Mouse (Mus musculus) heart, embryonic 12.5 days (tissue): Measurements from ENCODE around the gene Gnb3. TPM values are rescaled to one million over a fixed set of nuclear protein-coding genes. Genes with fewer than 3 reads are reported as not detected.
"Not testable (repeated sequence)": the region's sequence is repeated elsewhere in the genome, so short reads cannot be mapped to it uniquely, and the experiment has no call there.

Source experiments
- ATAC-seq: fragments of 200-750 bp; cut with Nextera tagmentation; 2 replicates; pipeline ENCODE4 v1.8.0; 2017; ENCODE audit warnings: moderate TSS enrichment, moderate library complexity; ENCODE audit not compliant: insufficient number of reproducible peaks, low FRiP score
- H3K27ac ChIP-seq: fragments of 300-500 bp; sonication (generic); 2 replicates; pipeline ENCODE4 v1.5.1; 2016; ENCODE audit warnings: mild to moderate bottlenecking, moderate library complexity; ENCODE audit not compliant: poor library complexity, severe bottlenecking
- H3K27me3 ChIP-seq: fragments of 300-500 bp; sonication (generic); replicated peaks from 2 replicates; pipeline ENCODE4 v1.6.1; 2016; ENCODE audit warnings: mild to moderate bottlenecking, moderate library complexity
- H3K36me3 ChIP-seq: fragments of 300-500 bp; sonication (generic); 2 replicates; pipeline ENCODE4 v1.6.1; 2016; ENCODE audit warnings: mild to moderate bottlenecking, moderate library complexity
- H3K4me1 ChIP-seq: fragments of 300-500 bp; sonication (generic); replicated peaks from 2 replicates; pipeline ENCODE4 v1.6.1; 2016; ENCODE audit warnings: mild to moderate bottlenecking
- H3K4me2 ChIP-seq: fragments of 300-500 bp; sonication (generic); 2 replicates; pipeline ENCODE4 v1.6.1; 2016; ENCODE audit warnings: mild to moderate bottlenecking, moderate library complexity
- H3K4me3 ChIP-seq: fragments of 300-500 bp; sonication (generic); 2 replicates; pipeline ENCODE4 v1.5.1; 2016; ENCODE audit warnings: mild to moderate bottlenecking
- H3K9ac ChIP-seq: fragments of 300-500 bp; sonication (generic); 2 replicates; pipeline ENCODE4 v1.6.1; 2016; ENCODE audit warnings: mild to moderate bottlenecking, moderate library complexity
- H3K9me3 ChIP-seq: fragments of 300-500 bp; sonication (generic); replicated peaks from 2 replicates; pipeline ENCODE4 v1.6.1; 2016; ENCODE audit warnings: mild to moderate bottlenecking, moderate library complexity
- WGBS: fragments of 180-500 bp; shearing (Covaris S2); methylation state at CpG from one replicate; pipeline ENCODE4 v1.1.7; 2016; 5-methylcytosine and 5-hydroxymethylcytosine counted together
- polyA plus RNA-seq: library from polyadenylated mRNA; unstranded; fragments of >200 nt; fragmentation: Nextera tagmentation; extraction: Ambion mirVana; gene quantifications from 2 replicates; pipeline ENCODE4 v1.2.1, GENCODE M21; 2016

Gnb3 gene
- polyA plus RNA-seq, 1 experiment from 2014 or later: 7.8 TPM

GRCm38 (mm10) chr6:124814448-124814847 is 25.6 kb downstream of the Gnb3 start:
- peak overlapping the region; percentile 80 for H3K4me2 ChIP-seq
- peaks cover 44% of the 10 kb centered on the region for H3K4me1 ChIP-seq
- no peaks in the 10 kb centered on the region for H3K9me3 ChIP-seq
- peak overlapping the region; percentile 88 for H3K4me3 ChIP-seq
- 34% methylated on average over 8 of the region's 8 CpGs for whole genome bisulfite sequencing
- peak; percentile 18 for ATAC-seq
- H3K27me3 ChIP-seq: no peaks in the 10 kb centered on the region
- peaks cover 75% of the 10 kb centered on the region for H3K36me3 ChIP-seq
- H3K27ac ChIP-seq: 0 out of 2 replicates have a peak overlapping the region, but pooled peaks have one; percentile 99
- peak overlapping the region; percentile 44; the same call in 1 of the 2 replicates for H3K9ac ChIP-seq

- peak within 1 kb of the TSS; percentile 99 for H3K27ac ChIP-seq
- peaks cover 44% of the 10 kb centered on the region for H3K4me1 ChIP-seq
- peak within 1 kb of the TSS; percentile 88 for H3K4me3 ChIP-seq
- 0% methylated on average over 22 of the region's 22 CpGs for WGBS
- H3K36me3 ChIP-seq: peaks cover 69% of the 10 kb centered on the region
- ATAC-seq: peak; percentile 89
- H3K4me2 ChIP-seq: peak within 1 kb of the TSS; percentile 80
- H3K9me3 ChIP-seq: no peaks in the 10 kb centered on the region
- no peaks in the 10 kb centered on the region for H3K27me3 ChIP-seq
- H3K9ac ChIP-seq: peak within 1 kb of the TSS; percentile 97
These were observed 26.1 kb downstream of the Gnb3 start, which contains the start of gene Tpi1 for GRCm38 (mm10) chr6:124813933-124814332. Gene Tpi1, minus strand, starts transcription at chr6:124814296.

- peak overlapping the region; percentile 88 for H3K4me3 ChIP-seq
- no peaks in the 10 kb centered on the region for H3K27me3 ChIP-seq
- H3K27ac ChIP-seq: peak overlapping the region; percentile 99
- peak overlapping the region; percentile 97 for H3K9ac ChIP-seq
- H3K36me3 ChIP-seq: peaks cover 65% of the 10 kb centered on the region
- H3K9me3 ChIP-seq: no peaks in the 10 kb centered on the region
- H3K4me1 ChIP-seq: peaks cover 44% of the 10 kb centered on the region
- WGBS: under 1% methylated on average over 18 of the region's 18 CpGs
- peak; percentile 69 for ATAC-seq
- H3K4me2 ChIP-seq: peak overlapping the region; percentile 80
These were observed 26.6 kb downstream of the Gnb3 start for GRCm38 (mm10) chr6:124813496-124813895.

GRCm38 (mm10) chr6:124812848-124813247 is 27.2 kb downstream of the Gnb3 start:
- H3K36me3 ChIP-seq: peaks cover 59% of the 10 kb centered on the region
- H3K4me1 ChIP-seq: peaks cover 51% of the 10 kb centered on the region
- no peaks in the 10 kb centered on the region for H3K9me3 ChIP-seq
- 21% methylated on average over 9 of the region's 9 CpGs for WGBS
- peak overlapping the region; percentile 88 for H3K4me3 ChIP-seq
- H3K4me2 ChIP-seq: peak overlapping the region; percentile 80
- H3K27ac ChIP-seq: peak overlapping the region; percentile 99
- ATAC-seq: no peak
- H3K27me3 ChIP-seq: no peaks in the 10 kb centered on the region
- H3K9ac ChIP-seq: peak overlapping the region; percentile 97

- Histone ChIP-seq H3K36me3 (peaks cover 49% of the 10 kb centered on the region), H3K27ac (peak overlapping the region; percentile 99), H3K4me2 (peak overlapping the region; percentile 80), H3K4me3 (peak overlapping the region; percentile 88), H3K27me3 (no peaks in the 10 kb centered on the region), H3K4me1 (peaks cover 59% of the 10 kb centered on the region), H3K9me3 (no peaks in the 10 kb centered on the region), H3K9ac (peak overlapping the region; percentile 97)
- WGBS: 74% methylated on average over 24 of the region's 24 CpGs
- no peak for ATAC-seq
These were observed 28.1 kb downstream of the Gnb3 start for GRCm38 (mm10) chr6:124811701-124812560.

GRCm38 (mm10) chr6:124811403-124811665 is 28.7 kb downstream of the Gnb3 start:
- H3K4me3 ChIP-seq: no peak overlapping the region
- H3K4me1 ChIP-seq: peaks cover 64% of the 10 kb centered on the region
- 76% methylated on average over 4 of the region's 4 CpGs for WGBS
- H3K27ac ChIP-seq: 0 out of 2 replicates have a peak overlapping the region, but pooled peaks have one; percentile 99
- no peak overlapping the region for H3K4me2 ChIP-seq
- ATAC-seq: no peak
- H3K9me3 ChIP-seq: no peaks in the 10 kb centered on the region
- H3K9ac ChIP-seq: no peak overlapping the region
- H3K36me3 ChIP-seq: peaks cover 43% of the 10 kb centered on the region
- no peaks in the 10 kb centered on the region for H3K27me3 ChIP-seq

GRCm38 (mm10) chr6:124810566-124811402 is 29.3 kb downstream of the Gnb3 start:
- Histone ChIP-seq H3K4me1 (peaks cover 69% of the 10 kb centered on the region), H3K4me2 (peak overlapping the region; percentile 84; the same call in 1 of the 2 replicates), H3K36me3 (peaks cover 38% of the 10 kb centered on the region)
- ATAC-seq, H3K4me3 ChIP-seq, H3K9me3 ChIP-seq, H3K27ac ChIP-seq, H3K27me3 ChIP-seq, H3K9ac ChIP-seq: not testable (repeated sequence)
- WGBS: 84% methylated on average over 11 of the region's 11 CpGs

GRCm38 (mm10) chr6:124809775-124810538 is 30.1 kb downstream of the Gnb3 start:
- H3K4me1 ChIP-seq: peaks cover 71% of the 10 kb centered on the region
- H3K27ac ChIP-seq: peak overlapping the region; percentile 95
- H3K4me2 ChIP-seq: peak overlapping the region; percentile 84
- no peak for ATAC-seq
- WGBS: 37% methylated on average over 14 of the region's 14 CpGs
- peak overlapping the region; percentile 60 for H3K4me3 ChIP-seq
- peak overlapping the region; percentile 79 for H3K9ac ChIP-seq
- no peaks in the 10 kb centered on the region for H3K9me3 ChIP-seq
- no peaks in the 10 kb centered on the region for H3K27me3 ChIP-seq
- H3K36me3 ChIP-seq: peaks cover 30% of the 10 kb centered on the region

- Histone ChIP-seq H3K36me3 (peaks cover 29% of the 10 kb centered on the region), H3K27me3 (no peaks in the 10 kb centered on the region), H3K9ac (peak overlapping the region; percentile 79), H3K27ac (peak overlapping the region; percentile 95), H3K4me3 (peak overlapping the region; percentile 60), H3K4me1 (peaks cover 65% of the 10 kb centered on the region), H3K4me2 (peak overlapping the region; percentile 84), H3K9me3 (no peaks in the 10 kb centered on the region)
- WGBS: under 1% methylated on average over 35 of the region's 35 CpGs
- peak; percentile 60 for ATAC-seq
These were observed 30.9 kb downstream of the Gnb3 start for GRCm38 (mm10) chr6:124809052-124809774.

GRCm38 (mm10) chr6:124808358-124809012 is 31.6 kb downstream of the Gnb3 start, which contains the start of gene Spsb2:
Gene Spsb2, plus strand, starts transcription at chr6:124808661.
- Histone ChIP-seq H3K9me3 (no peaks in the 10 kb centered on the region), H3K4me2 (peak within 1 kb of the TSS; percentile 84), H3K9ac (peak within 1 kb of the TSS; percentile 79), H3K4me1 (peaks cover 64% of the 10 kb centered on the region), H3K27me3 (no peaks in the 10 kb centered on the region), H3K36me3 (peaks cover 29% of the 10 kb centered on the region), H3K4me3 (peak within 1 kb of the TSS; percentile 60), H3K27ac (peak within 1 kb of the TSS; percentile 95)
- peak; percentile 73 for ATAC-seq
- WGBS: 4% methylated on average over 29 of the region's 29 CpGs
